Mouse (Mus musculus): ENCODE measurements at regions not wholly inside any gene's neighbourhood (a gene's known extent, or its start where the extent isn't known, plus 50 kb on each side); places are given as distances from the start of the nearest gene placed in this dataset.

DNA sequence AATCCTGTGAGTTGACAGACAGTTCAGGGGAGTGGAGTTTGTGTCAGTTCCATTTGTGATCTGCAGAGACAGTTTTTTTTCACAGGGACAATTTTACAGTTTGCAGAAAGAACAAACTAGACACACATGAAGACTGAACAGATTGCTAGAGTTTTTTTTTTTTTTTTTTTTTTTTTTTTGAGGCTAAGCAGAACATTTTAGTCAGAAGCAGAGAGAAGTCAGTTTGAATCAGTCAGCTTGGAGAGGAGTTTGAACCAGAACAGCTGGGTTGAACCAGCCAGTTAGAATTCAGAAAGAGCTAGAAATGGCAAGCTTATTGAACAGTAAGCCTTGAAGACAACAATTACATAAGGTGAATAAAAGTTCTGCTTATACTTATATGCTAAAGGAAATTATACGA lies 557.2 kb upstream of the Gm5415 start:
- TF ChIP-seq NANOG (IDR thresholded peaks at IDR 0.05; ENCODE audit: borderline replicate concordance, low read length) = no peak
- TF ChIP-seq CTCF (conservative IDR thresholded peaks at IDR 0.05; ENCODE audit: low read length) = no peak

Measured in E14TG2a.4 (cell line).